Mouse (Mus musculus): Measurements from ENCODE around the gene Gpx7. TPM values are rescaled to one million over a fixed set of nuclear protein-coding genes. Genes with fewer than 3 reads are reported as not detected.

Gpx7 gene
- 47.3 and 52.8 TPM in 2 replicates for polyA plus RNA-seq (2014; fragmentation: Nextera tagmentation; extraction: Ambion mirVana)

- ATAC-seq (ENCODE audit: low FRiP score) = no peak
- peaks cover 11% of the 10 kb centered on the region; the same call in 1 of the 2 replicates for H3K4me1 ChIP-seq (replicated peaks; ENCODE audit: control insufficient read depth, insufficient read depth, low read length)
- peak within 1 kb of the TSS; percentile 86 for H3K4me2 ChIP-seq (replicated peaks; ENCODE audit: low read depth, low read length)
- H3K27me3 ChIP-seq (ENCODE audit: control insufficient read depth, insufficient read depth, low read length) = no peaks in the 10 kb centered on the region
- peak; percentile 54 for DNase-seq (ENCODE audit: low spot score)
- H3K9ac ChIP-seq (ENCODE audit: low read depth, low read length) = peak within 1 kb of the TSS; percentile 74
- peak within 1 kb of the TSS; percentile 54; the same call in 1 of the 2 replicates for H3K27ac ChIP-seq (ENCODE audit: low read depth, low read length)
- no peaks in the 10 kb centered on the region for H3K9me3 ChIP-seq (ENCODE audit: control insufficient read depth, low read length)
- H3K4me3 ChIP-seq (ENCODE audit: low read depth, low read length) = peak within 1 kb of the TSS; percentile 39
- WGBS = 8% methylated on average over 15 of the region's 15 CpGs
- H3K36me3 ChIP-seq (ENCODE audit: control insufficient read depth, insufficient read depth, low read length) = no peaks in the 10 kb centered on the region
Measured at GRCm38 (mm10) chr4:108406861-108407401, at the start of gene Gpx7. Gpx7 (minus strand) TSS chr4:108406961.

GRCm38 (mm10) chr4:108456028-108456427 lies 49.3 kb upstream of the Gpx7 start:
- Histone ChIP-seq H3K36me3 (ENCODE audit: control insufficient read depth, insufficient read depth, low read length) (no peaks in the 10 kb centered on the region), H3K9me3 (ENCODE audit: control insufficient read depth, low read length) (no peaks in the 10 kb centered on the region), H3K9ac (ENCODE audit: low read depth, low read length) (no peak overlapping the region), H3K4me3 (ENCODE audit: low read depth, low read length) (no peak overlapping the region), H3K27me3 (ENCODE audit: control insufficient read depth, insufficient read depth, low read length) (no peaks in the 10 kb centered on the region), H3K4me2 (replicated peaks; ENCODE audit: low read depth, low read length) (no peak overlapping the region), H3K27ac (ENCODE audit: low read depth, low read length) (no peak overlapping the region), H3K4me1 (replicated peaks; ENCODE audit: control insufficient read depth, insufficient read depth, low read length) (no peaks in the 10 kb centered on the region)
- no peak for ATAC-seq (ENCODE audit: low FRiP score)
- 92% methylated on average over 2 of the region's 2 CpGs for WGBS
- DNase-seq (ENCODE audit: low spot score) = no peak

- H3K4me2 ChIP-seq (replicated peaks; ENCODE audit: low read depth, low read length) = no peak overlapping the region
- H3K4me1 ChIP-seq (replicated peaks; ENCODE audit: control insufficient read depth, insufficient read depth, low read length) = no peaks in the 10 kb centered on the region
- H3K9me3 ChIP-seq (ENCODE audit: control insufficient read depth, low read length) = no peaks in the 10 kb centered on the region
- no peak overlapping the region for H3K4me3 ChIP-seq (ENCODE audit: low read depth, low read length)
- no peaks in the 10 kb centered on the region for H3K27me3 ChIP-seq (ENCODE audit: control insufficient read depth, insufficient read depth, low read length)
- no peak overlapping the region for H3K27ac ChIP-seq (ENCODE audit: low read depth, low read length)
- DNase-seq (ENCODE audit: low spot score) = no peak
- ATAC-seq (ENCODE audit: low FRiP score) = no peak
- 74% methylated on average over 7 of the region's 7 CpGs for WGBS
- no peak overlapping the region for H3K9ac ChIP-seq (ENCODE audit: low read depth, low read length)
- H3K36me3 ChIP-seq (ENCODE audit: control insufficient read depth, insufficient read depth, low read length) = no peaks in the 10 kb centered on the region
Measured at GRCm38 (mm10) chr4:108448091-108448490, 41.3 kb upstream of the Gpx7 start.

GRCm38 (mm10) chr4:108438082-108438840 lies 31.5 kb upstream of the Gpx7 start:
- WGBS = 74% methylated on average over 6 of the region's 6 CpGs
- DNase-seq (ENCODE audit: low spot score) (no peak), ATAC-seq (ENCODE audit: low FRiP score) (no peak)
- Histone ChIP-seq H3K9ac (ENCODE audit: low read depth, low read length) (no peak overlapping the region), H3K4me1 (replicated peaks; ENCODE audit: control insufficient read depth, insufficient read depth, low read length) (no peaks in the 10 kb centered on the region), H3K4me3 (ENCODE audit: low read depth, low read length) (no peak overlapping the region), H3K36me3 (ENCODE audit: control insufficient read depth, insufficient read depth, low read length) (no peaks in the 10 kb centered on the region), H3K4me2 (replicated peaks; ENCODE audit: low read depth, low read length) (no peak overlapping the region), H3K27me3 (ENCODE audit: control insufficient read depth, insufficient read depth, low read length) (no peaks in the 10 kb centered on the region), H3K9me3 (ENCODE audit: control insufficient read depth, low read length) (no peaks in the 10 kb centered on the region), H3K27ac (ENCODE audit: low read depth, low read length) (no peak overlapping the region)

- no peak for ATAC-seq (ENCODE audit: low FRiP score)
- H3K4me2 ChIP-seq (replicated peaks; ENCODE audit: low read depth, low read length) = no peak overlapping the region
- no peaks in the 10 kb centered on the region; the same call in 1 of the 2 replicates for H3K4me1 ChIP-seq (replicated peaks; ENCODE audit: control insufficient read depth, insufficient read depth, low read length)
- no peaks in the 10 kb centered on the region for H3K9me3 ChIP-seq (ENCODE audit: control insufficient read depth, low read length)
- H3K27ac ChIP-seq (ENCODE audit: low read depth, low read length) = no peak overlapping the region
- H3K27me3 ChIP-seq (ENCODE audit: control insufficient read depth, insufficient read depth, low read length) = no peaks in the 10 kb centered on the region
- H3K4me3 ChIP-seq (ENCODE audit: low read depth, low read length) = no peak overlapping the region
- H3K36me3 ChIP-seq (ENCODE audit: control insufficient read depth, insufficient read depth, low read length) = no peaks in the 10 kb centered on the region
- DNase-seq (ENCODE audit: low spot score) = no peak
- WGBS = 86% methylated on average over 1 of the region's 1 CpGs
- H3K9ac ChIP-seq (ENCODE audit: low read depth, low read length) = no peak overlapping the region
Measured at GRCm38 (mm10) chr4:108436225-108436624, 29.5 kb upstream of the Gpx7 start.

- H3K36me3 ChIP-seq (ENCODE audit: control insufficient read depth, insufficient read depth, low read length) = no peaks in the 10 kb centered on the region
- H3K9me3 ChIP-seq (ENCODE audit: control insufficient read depth, low read length) = no peaks in the 10 kb centered on the region
- no peak overlapping the region for H3K27ac ChIP-seq (ENCODE audit: low read depth, low read length)
- no peaks in the 10 kb centered on the region for H3K27me3 ChIP-seq (ENCODE audit: control insufficient read depth, insufficient read depth, low read length)
- H3K4me2 ChIP-seq (replicated peaks; ENCODE audit: low read depth, low read length) = no peak overlapping the region
- no peak overlapping the region for H3K4me3 ChIP-seq (ENCODE audit: low read depth, low read length)
- DNase-seq (ENCODE audit: low spot score) = no peak
- 70% methylated on average over 3 of the region's 3 CpGs for WGBS
- no peak for ATAC-seq (ENCODE audit: low FRiP score)
- no peak overlapping the region for H3K9ac ChIP-seq (ENCODE audit: low read depth, low read length)
- peaks cover 5% of the 10 kb centered on the region for H3K4me1 ChIP-seq (replicated peaks; ENCODE audit: control insufficient read depth, insufficient read depth, low read length)
Measured at GRCm38 (mm10) chr4:108435646-108436045, 28.9 kb upstream of the Gpx7 start.

GRCm38 (mm10) chr4:108434781-108435180 lies 28.0 kb upstream of the Gpx7 start:
- ATAC-seq (ENCODE audit: low FRiP score) (no peak), DNase-seq (ENCODE audit: low spot score) (no peak)
- WGBS = 93% methylated on average over 3 of the region's 3 CpGs
- H3K4me2 ChIP-seq (replicated peaks; ENCODE audit: low read depth, low read length) = no peak overlapping the region
- H3K27ac ChIP-seq (ENCODE audit: low read depth, low read length) = no peak overlapping the region
- no peak overlapping the region for H3K9ac ChIP-seq (ENCODE audit: low read depth, low read length)
- no peaks in the 10 kb centered on the region for H3K9me3 ChIP-seq (ENCODE audit: control insufficient read depth, low read length)
- no peaks in the 10 kb centered on the region for H3K27me3 ChIP-seq (ENCODE audit: control insufficient read depth, insufficient read depth, low read length)
- H3K4me1 ChIP-seq (replicated peaks; ENCODE audit: control insufficient read depth, insufficient read depth, low read length) = peaks cover 5% of the 10 kb centered on the region
- no peaks in the 10 kb centered on the region for H3K36me3 ChIP-seq (ENCODE audit: control insufficient read depth, insufficient read depth, low read length)
- no peak overlapping the region for H3K4me3 ChIP-seq (ENCODE audit: low read depth, low read length)

GRCm38 (mm10) chr4:108434221-108434620 lies 27.5 kb upstream of the Gpx7 start:
- Histone ChIP-seq H3K36me3 (ENCODE audit: control insufficient read depth, insufficient read depth, low read length) (no peaks in the 10 kb centered on the region), H3K9me3 (ENCODE audit: control insufficient read depth, low read length) (no peaks in the 10 kb centered on the region), H3K4me3 (ENCODE audit: low read depth, low read length) (no peak overlapping the region), H3K4me1 (replicated peaks; ENCODE audit: control insufficient read depth, insufficient read depth, low read length) (peaks cover 5% of the 10 kb centered on the region), H3K4me2 (replicated peaks; ENCODE audit: low read depth, low read length) (no peak overlapping the region), H3K27me3 (ENCODE audit: control insufficient read depth, insufficient read depth, low read length) (no peaks in the 10 kb centered on the region), H3K9ac (ENCODE audit: low read depth, low read length) (no peak overlapping the region), H3K27ac (ENCODE audit: low read depth, low read length) (no peak overlapping the region)
- WGBS = 86% methylated on average over 4 of the region's 4 CpGs
- no peak for ATAC-seq (ENCODE audit: low FRiP score)
- no peak for DNase-seq (ENCODE audit: low spot score)

- Histone ChIP-seq H3K4me2 (replicated peaks; ENCODE audit: low read depth, low read length) (no peak overlapping the region), H3K36me3 (ENCODE audit: control insufficient read depth, insufficient read depth, low read length) (no peaks in the 10 kb centered on the region), H3K27me3 (ENCODE audit: control insufficient read depth, insufficient read depth, low read length) (no peaks in the 10 kb centered on the region), H3K4me1 (replicated peaks; ENCODE audit: control insufficient read depth, insufficient read depth, low read length) (peaks cover 5% of the 10 kb centered on the region), H3K4me3 (ENCODE audit: low read depth, low read length) (no peak overlapping the region), H3K27ac (ENCODE audit: low read depth, low read length) (no peak overlapping the region), H3K9me3 (ENCODE audit: control insufficient read depth, low read length) (no peaks in the 10 kb centered on the region), H3K9ac (ENCODE audit: low read depth, low read length) (no peak overlapping the region)
- WGBS = 49% methylated on average over 6 of the region's 6 CpGs
- DNase-seq (ENCODE audit: low spot score) (no peak), ATAC-seq (ENCODE audit: low FRiP score) (no peak)
Measured at GRCm38 (mm10) chr4:108433341-108433740, 26.6 kb upstream of the Gpx7 start.
